Mouse (Mus musculus) midbrain, embryonic 11.5 days (tissue): ENCODE measurements at regions not wholly inside any gene's neighbourhood (a gene's known extent, or its start where the extent isn't known, plus 50 kb on each side); places are given as distances from the start of the nearest gene placed in this dataset.

Source experiments
- ATAC-seq: fragments of 200-750 bp; cut with Nextera tagmentation; 2 replicates; pipeline ENCODE4 v1.8.0; 2017; ENCODE audit warnings: moderate TSS enrichment, moderate library complexity; ENCODE audit not compliant: low FRiP score
- DNase-seq: peaks from one replicate; pipeline ENCODE4 v3.0.0; 2015; ENCODE audit warnings: low spot score; ENCODE audit errors: missing footprints
- H3K27ac ChIP-seq: fragments of 300-500 bp; sonication (generic); 2 replicates; pipeline ENCODE4 v1.5.1; 2014; ENCODE audit warnings: low read depth, low read length
- H3K27me3 ChIP-seq: fragments of 300-500 bp; sonication (generic); 2 replicates; pipeline ENCODE4 v1.6.1; 2014; ENCODE audit warnings: mild to moderate bottlenecking, low read length, moderate library complexity, mixed read lengths; ENCODE audit not compliant: control insufficient read depth, insufficient read depth
- H3K36me3 ChIP-seq: fragments of 300-500 bp; sonication (generic); 2 replicates; pipeline ENCODE4 v1.6.1; 2014; ENCODE audit warnings: mild to moderate bottlenecking, low read length, moderate library complexity, mixed read lengths; ENCODE audit not compliant: control insufficient read depth, insufficient read depth
- H3K4me1 ChIP-seq: fragments of 300-500 bp; sonication (generic); 2 replicates; pipeline ENCODE4 v1.6.1; 2014; ENCODE audit warnings: low read length; ENCODE audit not compliant: control insufficient read depth, insufficient read depth
- H3K4me2 ChIP-seq: fragments of 300-500 bp; sonication (generic); 2 replicates; pipeline ENCODE4 v1.6.1; 2014; ENCODE audit warnings: mild to moderate bottlenecking, moderate library complexity
- H3K4me3 ChIP-seq: fragments of 300-500 bp; sonication (generic); 2 replicates; pipeline ENCODE4 v1.5.1; 2014; ENCODE audit warnings: low read depth, low read length
- H3K9ac ChIP-seq: fragments of 300-500 bp; sonication (generic); 2 replicates; pipeline ENCODE4 v1.6.1; 2014; ENCODE audit warnings: low read length
- H3K9me3 ChIP-seq: fragments of 300-500 bp; sonication (generic); 2 replicates; pipeline ENCODE4 v1.6.1; 2016; ENCODE audit warnings: low read length; ENCODE audit not compliant: control insufficient read depth
- WGBS: fragments of 180-500 bp; shearing (Covaris S2); extraction: QIAGEN DNeasy Blood & Tissue Kit; methylation state at CpG from one replicate; pipeline ENCODE4 v1.1.7; 2014; 5-methylcytosine and 5-hydroxymethylcytosine counted together

GRCm38 (mm10) chr8:116264078-116264477 is 240.7 kb upstream of the Dynlrb2 start:
- ATAC-seq (no peak), DNase-seq (no peak)
- no peak overlapping the region for H3K4me3 ChIP-seq
- no peak overlapping the region for H3K9ac ChIP-seq
- no peak overlapping the region for H3K27ac ChIP-seq
- no peaks in the 10 kb centered on the region for H3K27me3 ChIP-seq
- H3K36me3 ChIP-seq, result no peaks in the 10 kb centered on the region
- no peaks in the 10 kb centered on the region for H3K4me1 ChIP-seq
- H3K4me2 ChIP-seq, result no peak overlapping the region
- 90% methylated on average over 3 of the region's 3 CpGs for WGBS
- H3K9me3 ChIP-seq, result no peaks in the 10 kb centered on the region

- DNase-seq, result no peak
- no peaks in the 10 kb centered on the region for H3K4me1 ChIP-seq
- no peak overlapping the region for H3K4me3 ChIP-seq
- no peak overlapping the region for H3K9ac ChIP-seq
- no peak overlapping the region for H3K27ac ChIP-seq
- no peaks in the 10 kb centered on the region for H3K36me3 ChIP-seq
- no peak for ATAC-seq
- no peaks in the 10 kb centered on the region for H3K9me3 ChIP-seq
- H3K4me2 ChIP-seq, result no peak overlapping the region
- no peaks in the 10 kb centered on the region for H3K27me3 ChIP-seq
- WGBS, result 42% methylated on average over 2 of the region's 2 CpGs
These were observed 243.5 kb upstream of the Dynlrb2 start for GRCm38 (mm10) chr8:116261286-116261685.

GRCm38 (mm10) chr8:116255398-116255797 is 249.4 kb upstream of the Dynlrb2 start:
- no peak for ATAC-seq
- H3K36me3 ChIP-seq, result no peaks in the 10 kb centered on the region
- H3K4me2 ChIP-seq, result no peak overlapping the region
- H3K4me3 ChIP-seq, result no peak overlapping the region
- H3K27me3 ChIP-seq, result no peaks in the 10 kb centered on the region
- no peak overlapping the region for H3K9ac ChIP-seq
- H3K9me3 ChIP-seq, result no peaks in the 10 kb centered on the region
- 86% methylated on average over 5 of the region's 5 CpGs for WGBS
- H3K27ac ChIP-seq, result no peak overlapping the region
- no peaks in the 10 kb centered on the region for H3K4me1 ChIP-seq
- DNase-seq, result no peak

GRCm38 (mm10) chr8:116252455-116253216 is 252.1 kb upstream of the Dynlrb2 start:
- no peak overlapping the region for H3K9ac ChIP-seq
- H3K9me3 ChIP-seq, result no peaks in the 10 kb centered on the region
- WGBS, result 66% methylated on average over 7 of the region's 7 CpGs
- DNase-seq, result no peak
- H3K27me3 ChIP-seq, result no peaks in the 10 kb centered on the region
- H3K36me3 ChIP-seq, result no peaks in the 10 kb centered on the region
- no peak overlapping the region for H3K4me3 ChIP-seq
- no peaks in the 10 kb centered on the region for H3K4me1 ChIP-seq
- no peak for ATAC-seq
- no peak overlapping the region for H3K27ac ChIP-seq
- H3K4me2 ChIP-seq, result no peak overlapping the region

- no peak overlapping the region for H3K4me3 ChIP-seq
- no peak overlapping the region for H3K27ac ChIP-seq
- no peaks in the 10 kb centered on the region for H3K27me3 ChIP-seq
- no peak overlapping the region for H3K4me2 ChIP-seq
- H3K9ac ChIP-seq, result no peak overlapping the region
- WGBS, result 89% methylated on average over 1 of the region's 1 CpGs
- ATAC-seq, result no peak
- DNase-seq, result no peak
- H3K36me3 ChIP-seq, result no peaks in the 10 kb centered on the region
- no peaks in the 10 kb centered on the region for H3K4me1 ChIP-seq
- H3K9me3 ChIP-seq, result no peaks in the 10 kb centered on the region
These were observed 256.4 kb upstream of the Dynlrb2 start for GRCm38 (mm10) chr8:116248398-116248797.

GRCm38 (mm10) chr8:116243493-116243892 is 261.3 kb upstream of the Dynlrb2 start:
- Histone ChIP-seq H3K27ac (no peak overlapping the region), H3K9ac (no peak overlapping the region), H3K4me1 (no peaks in the 10 kb centered on the region), H3K4me3 (no peak overlapping the region), H3K36me3 (no peaks in the 10 kb centered on the region), H3K27me3 (no peaks in the 10 kb centered on the region), H3K4me2 (no peak overlapping the region), H3K9me3 (no peaks in the 10 kb centered on the region)
- no peak for ATAC-seq
- WGBS, result 71% methylated on average over 8 of the region's 8 CpGs
- DNase-seq, result no peak

GRCm38 (mm10) chr8:116242972-116243371 is 261.8 kb upstream of the Dynlrb2 start:
- Histone ChIP-seq H3K4me2 (no peak overlapping the region), H3K9me3 (no peaks in the 10 kb centered on the region), H3K4me1 (no peaks in the 10 kb centered on the region), H3K27me3 (no peaks in the 10 kb centered on the region), H3K4me3 (no peak overlapping the region), H3K9ac (no peak overlapping the region), H3K27ac (no peak overlapping the region), H3K36me3 (no peaks in the 10 kb centered on the region)
- DNase-seq, result no peak
- WGBS, result 84% methylated on average over 5 of the region's 5 CpGs
- ATAC-seq, result no peak

GRCm38 (mm10) chr8:116241987-116242242 is 262.9 kb upstream of the Dynlrb2 start:
- ATAC-seq (no peak), DNase-seq (no peak)
- H3K4me1 ChIP-seq, result no peaks in the 10 kb centered on the region
- no peak overlapping the region for H3K9ac ChIP-seq
- no peak overlapping the region for H3K27ac ChIP-seq
- 86% methylated on average over 5 of the region's 5 CpGs for WGBS
- no peaks in the 10 kb centered on the region for H3K27me3 ChIP-seq
- H3K4me3 ChIP-seq, result no peak overlapping the region
- no peak overlapping the region for H3K4me2 ChIP-seq
- H3K9me3 ChIP-seq, result no peaks in the 10 kb centered on the region
- no peaks in the 10 kb centered on the region for H3K36me3 ChIP-seq

- H3K4me1 ChIP-seq, result no peaks in the 10 kb centered on the region
- DNase-seq (no peak), ATAC-seq (no peak)
- H3K27me3 ChIP-seq, result no peaks in the 10 kb centered on the region
- no peak overlapping the region for H3K4me2 ChIP-seq
- H3K9me3 ChIP-seq, result no peaks in the 10 kb centered on the region
- H3K9ac ChIP-seq, result no peak overlapping the region
- H3K36me3 ChIP-seq, result no peaks in the 10 kb centered on the region
- H3K27ac ChIP-seq, result no peak overlapping the region
- no peak overlapping the region for H3K4me3 ChIP-seq
- WGBS, result 81% methylated on average over 11 of the region's 11 CpGs
These were observed 263.4 kb upstream of the Dynlrb2 start for GRCm38 (mm10) chr8:116241146-116241986.
